In genomic region chr15:10818706-10819105, GRCm38 (mm10) we compare ENCODE assay signal across 11 mouse cellular contexts.
DNase-seq lines count a peak whose midpoint lies in the region; ATAC-seq and TF ChIP-seq lines count a peak whose summit lies in the region.
"Had no signal": no experiment of that assay in that cellular context is flagged by ENCODE, and none has a peak within 500 bp of the region (broad histone marks: within the 10 kb centered on the region; RNA-seq: fewer than 3 reads in every experiment).

No protein-coding gene starts in this region.

- no peak overlapping the region; the same call in 1 of the 2 replicates for H3K4me2 ChIP-seq in kidney, embryonic 14.5 days (replicated peaks; ENCODE audit: low read depth, low read length)
- no peak overlapping the region for H3K4me2 ChIP-seq in midbrain, embryonic 13.5 days (replicated peaks)
- H3K4me2 ChIP-seq: liver, embryonic 11.5 days had no signal

- no peaks in the 10 kb centered on the region for H3K79me2 ChIP-seq in heart, adult 2 months (replicated peaks; ENCODE audit: control insufficient read depth, insufficient read depth, low read length)

- ATAC-seq in kidney, embryonic 14.5 days (ENCODE audit: low FRiP score, low TSS enrichment), result no peak
- ATAC-seq in midbrain, embryonic 13.5 days, result no peak

- 44% methylated on average over 1 of the region's 1 CpGs for WGBS in heart, adult 2 months
- WGBS in kidney, embryonic 14.5 days, result 83% methylated on average over 1 of the region's 1 CpGs
- WGBS in midbrain, embryonic 13.5 days, result 88% methylated on average over 1 of the region's 1 CpGs

- intact Hi-C loops in heart, adult 2 months (cut with DNase I), result loop anchor here (1.0 to 10.0 kb wide), 5 partner anchors 36 to 214 kb away; partner anchors contain the start of gene Rai14

- DNase-seq in heart, adult 2 months, result no peak
- DNase-seq in heart, postnatal 4 days, result no peak
- no peak for DNase-seq in kidney, adult 8-10 months
- DNase-seq in urinary bladder, postnatal 25 days (ENCODE audit: low spot score), result peak; percentile 1
- DNase-seq in urinary bladder, postnatal 10 days (ENCODE audit: low spot score), result no peak
- no peak for DNase-seq in B cell, adult 2 months
- DNase-seq: layer of hippocampus, postnatal 36 days had no signal

- peak overlapping the region; percentile 75 for H3K27ac ChIP-seq in heart, adult 2 months
- peak overlapping the region; percentile 47; the same call in 1 of the 2 replicates for H3K27ac ChIP-seq in kidney, embryonic 14.5 days (ENCODE audit: low read depth, low read length)
- no peak overlapping the region for H3K27ac ChIP-seq in midbrain, embryonic 13.5 days

- no peak overlapping the region for H3K9ac ChIP-seq in heart, adult 2 months (ENCODE audit: low read depth, low read length)
- H3K9ac ChIP-seq in kidney, embryonic 14.5 days (ENCODE audit: low read depth, low read length), result no peak overlapping the region
- no peak overlapping the region for H3K9ac ChIP-seq in midbrain, embryonic 13.5 days (replicated peaks)

- no peak for TF ChIP-seq EP300 in heart, adult 2 months (IDR thresholded peaks at IDR 0.05; ENCODE audit: insufficient read depth, low read depth, low read length)

- no peak for TF ChIP-seq CTCF in heart, adult 2 months (IDR thresholded peaks at IDR 0.05)

- no peak overlapping the region for H3K4me3 ChIP-seq in heart, adult 2 months
- H3K4me3 ChIP-seq in kidney, embryonic 14.5 days (ENCODE audit: low read length), result no peak overlapping the region
- H3K4me3 ChIP-seq in midbrain, embryonic 13.5 days (replicated peaks), result no peak overlapping the region
- H3K4me3 ChIP-seq: erythroblast, embryonic 14.5 days had no signal

- no peaks in the 10 kb centered on the region for H3K9me3 ChIP-seq in kidney, embryonic 14.5 days (ENCODE audit: control insufficient read depth, low read length)
- H3K9me3 ChIP-seq in midbrain, embryonic 13.5 days, result no peaks in the 10 kb centered on the region

- H3K27me3 ChIP-seq in heart, adult 2 months (ENCODE audit: control insufficient read depth, insufficient read depth, low read length), result no peaks in the 10 kb centered on the region
- H3K27me3 ChIP-seq in kidney, embryonic 14.5 days (ENCODE audit: control insufficient read depth, insufficient read depth, low read length), result no peaks in the 10 kb centered on the region
- no peaks in the 10 kb centered on the region for H3K27me3 ChIP-seq in midbrain, embryonic 13.5 days

- H3K4me1 ChIP-seq in heart, adult 2 months (ENCODE audit: control insufficient read depth, insufficient read depth, low read length), result peaks cover 9% of the 10 kb centered on the region
- 0 out of 2 replicates have a peak, but pooled peaks cover under 1% of the 10 kb centered on the region for H3K4me1 ChIP-seq in kidney, embryonic 14.5 days (ENCODE audit: control insufficient read depth, insufficient read depth, low read length)
- no peaks in the 10 kb centered on the region for H3K4me1 ChIP-seq in midbrain, embryonic 13.5 days (replicated peaks)

- no peaks in the 10 kb centered on the region for H3K36me3 ChIP-seq in heart, adult 2 months (ENCODE audit: control insufficient read depth, insufficient read depth, low read length)
- H3K36me3 ChIP-seq in kidney, embryonic 14.5 days (ENCODE audit: control insufficient read depth, insufficient read depth, low read length), result no peaks in the 10 kb centered on the region
- no peaks in the 10 kb centered on the region for H3K36me3 ChIP-seq in midbrain, embryonic 13.5 days

- no peak for TF ChIP-seq POLR2A in heart, adult 2 months (IDR thresholded peaks at IDR 0.05; ENCODE audit: insufficient read depth, low read depth, low read length)
